Mouse (Mus musculus) R1 (cell line): Measurements from ENCODE around the gene Poc1b.
A peak's percentile ranks its signal among the peaks of the same experiment; 100 is the strongest.

Experiments
- DNase-seq: peaks from one replicate; pipeline ENCODE4 v3.0.0-alpha.2; 2018; ENCODE audit warnings: low read depth, low spot score

Gene Poc1b

GRCm38 (mm10) chr10:99106703-99107631, at the start of gene Poc1b:
Gene Poc1b, plus strand, starts transcription at chr10:99107036.
- DNase-seq = peak; percentile 84

- no peak for DNase-seq
Measured at GRCm38 (mm10) chr10:99060588-99060987, 46.2 kb upstream of the Poc1b start.

GRCm38 (mm10) chr10:99061418-99061817, 45.4 kb upstream of the Poc1b start:
- DNase-seq = no peak

- DNase-seq = no peak
Measured at GRCm38 (mm10) chr10:99062546-99062945, 44.3 kb upstream of the Poc1b start.

- DNase-seq = no peak
Measured at GRCm38 (mm10) chr10:99076113-99076895, 30.5 kb upstream of the Poc1b start.

GRCm38 (mm10) chr10:99078621-99079020, 28.2 kb upstream of the Poc1b start:
- DNase-seq = no peak

GRCm38 (mm10) chr10:99081569-99081990, 25.3 kb upstream of the Poc1b start:
- DNase-seq = no peak

GRCm38 (mm10) chr10:99083431-99084003, 23.3 kb upstream of the Poc1b start:
- no peak for DNase-seq

- peak; percentile 88 for DNase-seq
Measured at GRCm38 (mm10) chr10:99084397-99085239, 22.2 kb upstream of the Poc1b start.

- DNase-seq = no peak
Measured at GRCm38 (mm10) chr10:99085240-99085587, 21.6 kb upstream of the Poc1b start.

- DNase-seq = no peak
Measured at GRCm38 (mm10) chr10:99086029-99086428, 20.8 kb upstream of the Poc1b start.

GRCm38 (mm10) chr10:99089906-99090305, 16.9 kb upstream of the Poc1b start:
- DNase-seq = no peak

- no peak for DNase-seq
Measured at GRCm38 (mm10) chr10:99093364-99093763, 13.5 kb upstream of the Poc1b start.

GRCm38 (mm10) chr10:99095114-99095513, 11.7 kb upstream of the Poc1b start:
- DNase-seq = no peak

GRCm38 (mm10) chr10:99097374-99097773, 9.5 kb upstream of the Poc1b start:
- peak; percentile 34 for DNase-seq

- no peak for DNase-seq
Measured at GRCm38 (mm10) chr10:99105522-99105921, 1.3 kb upstream of the Poc1b start.

GRCm38 (mm10) chr10:99106311-99106702, 529 bp upstream of the Poc1b start:
- no peak for DNase-seq

GRCm38 (mm10) chr10:99107964-99108363, 1.1 kb downstream of the Poc1b start, which contains the start of gene Galnt4:
Gene Galnt4, plus strand, starts transcription at chr10:99108159.
- DNase-seq = peak; percentile 94

GRCm38 (mm10) chr10:99108431-99108982, 1.7 kb downstream of the Poc1b start:
- DNase-seq = peak; percentile 50

GRCm38 (mm10) chr10:99113533-99113932, 6.7 kb downstream of the Poc1b start:
- peak; percentile 59 for DNase-seq

- DNase-seq = no peak
Measured at GRCm38 (mm10) chr10:99114295-99114694, 7.5 kb downstream of the Poc1b start.
